Mouse (Mus musculus) thymus, adult 2 months (tissue): ENCODE measurements around the gene Pin4. TPM values are rescaled to one million over a fixed set of nuclear protein-coding genes. Genes with fewer than 3 reads are reported as not detected.

Experiments
- DNase-seq: peaks from one replicate; pipeline ENCODE4 v3.0.0; 2021
- H3K27ac ChIP-seq: fragments of 200-500 bp; 2 replicates; pipeline ENCODE4 v1.5.1; 2012; ENCODE audit warnings: low read length, control low read depth; ENCODE audit not compliant: control insufficient read depth, insufficient read depth
- H3K27me3 ChIP-seq: fragments of 200-500 bp; 2 replicates; pipeline ENCODE4 v1.6.1; 2012; ENCODE audit warnings: mild to moderate bottlenecking, low read length, moderate library complexity, mixed read lengths; ENCODE audit not compliant: control insufficient read depth, insufficient read depth
- H3K36me3 ChIP-seq: fragments of 200-500 bp; 2 replicates; pipeline ENCODE4 v1.6.1; 2012; ENCODE audit warnings: mild to moderate bottlenecking, low read length, moderate library complexity; ENCODE audit not compliant: control insufficient read depth, insufficient read depth
- H3K4me1 ChIP-seq: fragments of 200-500 bp; replicated peaks from 2 replicates; pipeline ENCODE4 v1.6.1; 2012; ENCODE audit warnings: low read length; ENCODE audit not compliant: control insufficient read depth, insufficient read depth
- H3K4me3 ChIP-seq: fragments of 200-500 bp; 2 replicates; pipeline ENCODE4 v1.5.1; 2012; ENCODE audit warnings: mild to moderate bottlenecking, low read length, control low read depth, moderate library complexity; ENCODE audit not compliant: control insufficient read depth, insufficient read depth
- CTCF ChIP-seq: fragments of 200-500 bp; IDR thresholded peaks from 2 replicates; pipeline ENCODE4 v1.5.1; 2012; ENCODE audit warnings: mild to moderate bottlenecking, control low read depth, low read length, moderate library complexity, borderline replicate concordance; ENCODE audit not compliant: control insufficient read depth, poor library complexity, insufficient read depth; ENCODE audit errors: extremely low read depth
- POLR2A ChIP-seq: fragments of 200-500 bp; IDR thresholded peaks from 2 replicates; pipeline ENCODE4 v1.6.1; 2012; ENCODE audit warnings: mild to moderate bottlenecking, low read length, control low read depth, moderate library complexity; ENCODE audit not compliant: control insufficient read depth, poor library complexity, insufficient read depth; ENCODE audit errors: extremely low read depth
- WGBS: fragments of 180-500 bp; shearing (Covaris S2); methylation state at CpG from one replicate; pipeline ENCODE4 v1.1.7; 2018; 5-methylcytosine and 5-hydroxymethylcytosine counted together
- polyA plus RNA-seq: library from polyadenylated mRNA; depleted of rRNA; stranded (reverse); fragments of >200 nt; gene quantifications from 2 replicates; pipeline ENCODE4 v1.2.3, GENCODE M21; 2012

Pin4 gene
- polyA plus RNA-seq, 1 experiment: 1.6 TPM

DNA sequence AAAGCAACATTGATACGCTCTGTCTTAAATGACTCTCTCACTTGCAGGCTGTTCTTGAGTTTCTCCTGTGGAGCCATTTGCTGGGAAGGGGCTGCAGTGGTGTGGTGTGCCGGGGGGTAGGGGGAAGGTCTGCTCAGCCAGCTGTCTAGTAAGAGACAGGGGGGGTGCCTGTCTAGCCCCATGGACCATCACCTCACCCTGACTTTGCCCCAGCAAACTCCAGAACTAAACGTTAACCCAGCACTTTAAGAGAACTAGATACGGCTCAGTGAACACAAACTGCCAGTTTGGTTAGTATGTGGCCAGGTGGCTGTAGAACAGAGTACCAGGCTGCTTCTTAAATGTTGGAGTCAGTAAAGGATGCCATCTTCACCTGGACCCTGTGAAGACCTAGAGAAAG lies 44.1 kb upstream of the Pin4 start:
- DNase-seq: no peak
- H3K27ac ChIP-seq: no peak overlapping the region
- H3K27me3 ChIP-seq: no peaks in the 10 kb centered on the region
- no peak for TF ChIP-seq POLR2A
- TF ChIP-seq CTCF: no peak
- H3K4me3 ChIP-seq: no peak overlapping the region
- no peaks in the 10 kb centered on the region for H3K36me3 ChIP-seq
- peaks cover 7% of the 10 kb centered on the region; the same call in 1 of the 2 replicates for H3K4me1 ChIP-seq
- 47% methylated on average over 4 of the region's 4 CpGs for WGBS

DNA sequence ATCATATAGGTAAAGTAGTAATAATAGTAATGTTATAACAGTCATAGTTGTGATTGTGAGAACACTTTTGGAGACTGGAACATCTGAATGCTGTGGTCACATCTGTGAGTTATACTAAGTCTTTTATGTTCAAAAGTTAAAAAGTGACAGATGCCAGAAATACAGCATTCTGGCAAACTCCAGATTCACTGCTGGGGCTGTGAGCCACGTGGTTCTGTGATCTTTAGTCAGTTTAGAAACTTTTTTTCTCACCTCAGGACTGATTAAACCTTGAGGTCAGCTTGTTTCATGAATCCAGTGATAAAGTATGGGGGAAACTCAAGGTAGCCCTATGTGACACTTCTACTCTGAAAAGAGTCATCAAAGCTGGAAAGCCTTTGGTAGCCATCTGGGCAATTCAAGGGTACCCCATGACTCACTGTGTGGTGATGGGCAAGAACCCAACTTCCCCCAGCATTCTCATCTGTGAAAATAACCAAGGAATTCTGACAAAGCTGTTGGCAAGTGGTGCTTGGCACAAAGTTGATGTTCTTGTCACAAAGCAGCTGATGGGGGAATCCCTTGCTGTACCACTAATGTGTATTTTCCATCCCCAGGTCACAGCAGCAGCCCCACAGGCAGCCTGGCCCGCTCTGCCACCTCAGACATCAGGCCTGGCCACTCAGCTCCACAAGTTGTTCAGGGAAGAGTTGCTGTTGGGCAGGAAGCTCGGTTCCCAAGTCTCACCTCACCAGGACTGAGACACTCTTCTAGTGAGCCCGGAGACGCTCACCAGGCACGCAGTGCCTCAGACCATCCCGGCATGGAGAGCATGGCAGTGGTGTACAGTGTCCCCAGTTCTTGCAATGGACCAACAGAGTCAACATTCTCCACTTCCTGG lies 42.1 kb upstream of the Pin4 start:
- no peaks in the 10 kb centered on the region for H3K4me1 ChIP-seq
- no peak for TF ChIP-seq POLR2A
- no peak for TF ChIP-seq CTCF
- H3K27ac ChIP-seq: no peak overlapping the region
- H3K36me3 ChIP-seq: no peaks in the 10 kb centered on the region
- no peak for DNase-seq
- H3K4me3 ChIP-seq: no peak overlapping the region
- 83% methylated on average over 7 of the region's 7 CpGs for WGBS
- H3K27me3 ChIP-seq: no peaks in the 10 kb centered on the region

DNA sequence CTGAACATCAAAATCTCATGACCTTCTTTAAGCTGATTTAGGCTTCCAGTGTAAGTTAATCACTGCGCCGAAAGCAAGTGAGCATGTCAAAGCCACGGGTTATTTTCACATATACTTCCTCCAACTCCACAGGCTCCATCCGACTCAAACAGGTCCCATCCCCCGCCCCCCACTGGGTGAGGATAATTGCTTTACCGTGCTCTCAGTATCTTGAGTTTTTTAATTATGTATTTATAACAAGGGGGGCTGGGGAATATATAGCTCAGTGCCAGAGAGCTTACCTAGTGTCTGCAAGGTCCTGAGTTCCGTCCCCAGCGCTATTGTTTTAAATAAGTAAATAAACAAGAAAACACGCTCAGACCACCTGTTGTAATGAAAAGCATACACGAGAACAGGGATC lies 38.2 kb upstream of the Pin4 start:
- 89% methylated on average over 10 of the region's 10 CpGs for WGBS
- TF ChIP-seq CTCF: no peak
- TF ChIP-seq POLR2A: no peak
- DNase-seq: no peak

DNA sequence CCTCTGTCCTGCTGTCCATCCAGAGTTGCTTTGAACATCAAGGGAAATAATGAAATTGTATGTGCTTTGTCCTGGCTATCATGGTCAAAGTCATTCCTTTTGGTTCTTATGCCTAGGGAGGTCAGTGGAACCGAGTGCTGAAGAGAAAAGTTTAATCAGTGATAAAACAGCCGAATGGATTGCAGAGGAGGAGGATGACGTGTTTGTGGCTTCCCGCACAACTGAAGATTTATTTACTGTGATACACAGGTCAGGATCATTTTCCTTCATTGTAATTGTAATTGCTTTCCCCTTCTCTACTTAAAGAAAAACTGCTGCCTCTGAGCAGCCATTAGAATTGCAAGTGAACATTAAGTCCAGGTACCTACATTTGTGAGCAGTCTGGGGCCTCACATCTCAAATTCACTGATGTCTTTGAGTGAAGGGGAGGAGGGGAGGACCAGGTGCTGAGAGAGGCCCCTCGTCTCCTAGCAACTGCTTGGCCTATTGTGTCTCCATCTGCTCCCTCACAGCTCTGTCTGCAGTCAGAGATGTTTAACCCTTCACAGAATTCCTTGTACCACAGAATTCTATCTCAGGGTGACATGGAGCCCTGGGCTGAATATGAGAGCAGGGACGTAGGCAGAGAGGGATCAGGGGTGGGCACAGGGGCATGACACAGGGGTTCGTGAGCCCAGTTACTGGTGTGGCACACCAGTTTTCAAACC lies 37.5 kb upstream of the Pin4 start:
- no peak overlapping the region for H3K4me3 ChIP-seq
- no peaks in the 10 kb centered on the region for H3K4me1 ChIP-seq
- H3K27me3 ChIP-seq: no peaks in the 10 kb centered on the region
- no peak for TF ChIP-seq CTCF
- no peak for TF ChIP-seq POLR2A
- H3K27ac ChIP-seq: no peak overlapping the region
- no peak for DNase-seq
- 88% methylated on average over 7 of the region's 7 CpGs for WGBS
- no peaks in the 10 kb centered on the region for H3K36me3 ChIP-seq

More for the DNA sequence above, 38.2 kb upstream of the Pin4 start:
- no peaks in the 10 kb centered on the region for H3K27me3 ChIP-seq
- H3K27ac ChIP-seq: no peak overlapping the region
- no peaks in the 10 kb centered on the region for H3K4me1 ChIP-seq
- H3K36me3 ChIP-seq: no peaks in the 10 kb centered on the region
- no peak overlapping the region for H3K4me3 ChIP-seq

DNA sequence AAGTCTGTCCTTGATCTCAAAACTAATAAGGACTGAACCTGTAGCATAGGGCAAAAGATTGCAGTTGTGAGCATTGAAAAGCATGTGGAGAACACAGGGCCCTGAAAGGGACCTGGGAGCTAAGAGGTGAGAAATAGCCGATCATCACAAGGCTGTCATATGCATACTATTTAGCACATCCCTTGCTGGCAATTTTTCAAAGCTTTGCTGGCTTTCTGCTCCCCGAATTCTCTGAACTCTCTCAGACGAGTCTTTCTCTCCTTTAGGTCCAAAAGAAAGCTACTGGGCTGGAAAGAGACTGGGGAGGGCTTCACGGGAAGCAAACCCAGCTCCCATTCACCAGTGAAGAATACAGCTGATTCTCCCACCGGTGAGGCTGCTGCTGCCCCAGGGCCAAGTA lies 36.9 kb upstream of the Pin4 start:
- no peaks in the 10 kb centered on the region for H3K4me1 ChIP-seq
- 80% methylated on average over 5 of the region's 5 CpGs for WGBS
- no peaks in the 10 kb centered on the region for H3K27me3 ChIP-seq
- H3K36me3 ChIP-seq: no peaks in the 10 kb centered on the region
- no peak overlapping the region for H3K4me3 ChIP-seq
- TF ChIP-seq CTCF (no peak), POLR2A (no peak)
- no peak overlapping the region for H3K27ac ChIP-seq
- no peak for DNase-seq

DNA sequence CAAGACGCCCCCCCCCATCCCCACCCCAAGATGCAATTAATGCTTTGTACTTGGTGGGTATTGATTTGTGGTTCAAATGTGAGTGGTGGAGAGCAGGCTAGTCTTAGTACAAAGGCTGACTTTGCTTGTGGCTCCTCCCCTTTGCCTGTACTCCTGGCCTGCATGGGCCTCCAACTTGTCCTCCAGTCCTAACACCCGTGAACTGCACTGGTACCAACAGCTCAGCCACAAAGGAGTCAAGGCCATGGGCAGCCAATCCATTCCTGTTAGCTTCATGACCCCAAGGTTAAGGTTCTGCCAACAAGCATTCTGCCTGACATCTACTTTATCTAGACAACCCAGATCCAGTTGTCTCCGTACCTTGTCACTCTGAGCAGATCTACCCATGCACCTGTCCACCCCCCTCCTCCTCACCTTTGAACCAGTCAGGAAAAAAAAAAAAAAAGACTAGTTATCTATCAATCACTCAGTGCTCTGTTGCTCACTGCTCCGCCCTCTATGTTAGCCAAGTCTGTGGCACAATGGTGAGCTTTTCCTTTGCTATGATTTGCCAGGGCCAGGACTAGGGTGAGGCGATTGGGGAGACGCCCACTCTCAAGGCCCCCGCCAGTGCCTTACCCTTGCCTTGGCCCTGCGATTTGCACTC lies 33.3 kb upstream of the Pin4 start:
- H3K27ac ChIP-seq: no peak overlapping the region
- no peak for TF ChIP-seq POLR2A
- TF ChIP-seq CTCF: no peak
- no peaks in the 10 kb centered on the region for H3K36me3 ChIP-seq
- WGBS: 100% methylated on average over 8 of the region's 8 CpGs
- H3K4me3 ChIP-seq: no peak overlapping the region
- H3K4me1 ChIP-seq: no peaks in the 10 kb centered on the region
- no peak for DNase-seq
- H3K27me3 ChIP-seq: no peaks in the 10 kb centered on the region
